Mouse (Mus musculus) heart, adult 2 months (tissue): Measurements from ENCODE around the gene Crybb3. TPM values are rescaled to one million over a fixed set of nuclear protein-coding genes. Genes with fewer than 3 reads are reported as not detected.
A peak's percentile ranks its signal among the peaks of the same experiment; 100 is the strongest.

Experiments
- DNase-seq, 2 experiments: peaks; one replicate each; pipeline ENCODE4 v3.0.0; 2021
- H3K27ac ChIP-seq: fragments of 200-600 bp; 2 replicates; pipeline ENCODE4 v1.8.1; 2022
- H3K27me3 ChIP-seq: fragments of 200-500 bp; 2 replicates; pipeline ENCODE4 v1.6.1; 2012; ENCODE audit warnings: mild to moderate bottlenecking, low read length, inconsistent platforms, mixed read lengths; ENCODE audit not compliant: control insufficient read depth, insufficient read depth
- H3K36me3 ChIP-seq: fragments of 200-500 bp; 2 replicates; pipeline ENCODE4 v1.6.1; 2012; ENCODE audit warnings: low read length, inconsistent platforms; ENCODE audit not compliant: control insufficient read depth, insufficient read depth
- H3K4me1 ChIP-seq: fragments of 200-500 bp; 2 replicates; pipeline ENCODE4 v1.6.1; 2011; ENCODE audit warnings: low read length; ENCODE audit not compliant: control insufficient read depth, insufficient read depth
- H3K4me3 ChIP-seq: fragments of 200-600 bp; 2 replicates; pipeline ENCODE4 v1.8.1; 2022
- H3K79me2 ChIP-seq: fragments of 200-500 bp; replicated peaks from 2 replicates; pipeline ENCODE4 v1.6.1; 2012; ENCODE audit warnings: mild to moderate bottlenecking, inconsistent platforms, low read length, moderate library complexity, mixed read lengths; ENCODE audit not compliant: control insufficient read depth, insufficient read depth
- H3K9ac ChIP-seq: fragments of 200-500 bp; 2 replicates; pipeline ENCODE4 v1.6.1; 2012; ENCODE audit warnings: low read depth, mild to moderate bottlenecking, control low read depth, inconsistent platforms, low read length, mixed read lengths
- CTCF ChIP-seq: fragments of 200-600 bp; IDR thresholded peaks from 2 replicates; pipeline ENCODE4 v1.8.1; 2022; ENCODE audit warnings: antibody characterized with exemption, mild to moderate bottlenecking, moderate library complexity
- EP300 ChIP-seq: fragments of 200-500 bp; IDR thresholded peaks from 2 replicates; pipeline ENCODE4 v1.6.1; 2011; ENCODE audit warnings: low read depth, low read length, control low read depth; ENCODE audit not compliant: insufficient read depth
- POLR2A ChIP-seq: fragments of 200-500 bp; IDR thresholded peaks from 2 replicates; pipeline ENCODE4 v1.6.1; 2011; ENCODE audit warnings: mild to moderate bottlenecking, low read depth, low read length, control low read depth; ENCODE audit not compliant: insufficient read depth
- WGBS: fragments of 180-500 bp; shearing (Covaris S2); methylation state at CpG from one replicate; pipeline ENCODE4 v1.1.7; 2018; 5-methylcytosine and 5-hydroxymethylcytosine counted together
- intact Hi-C: fragments of 180-260 bp; cut with DNase I; formaldehyde crosslinking; loops from one replicate; pipeline ENCODE4 v1.15.1; 2025
- polyA plus RNA-seq: library from polyadenylated mRNA; depleted of rRNA; stranded (reverse); fragments of >200 nt; gene quantifications from 2 replicates; pipeline ENCODE4 v1.2.3, GENCODE M21; 2012
- total RNA-seq, 2 experiments: library from RNA; stranded (reverse); gene quantifications; 2 replicates each; pipeline ENCODE4 v1.2.3; 2021

Gene Crybb3
- total and polyA plus RNA-seq, 3 experiments, result 0.68 to 4.2 (median 1.5) TPM

DNA sequence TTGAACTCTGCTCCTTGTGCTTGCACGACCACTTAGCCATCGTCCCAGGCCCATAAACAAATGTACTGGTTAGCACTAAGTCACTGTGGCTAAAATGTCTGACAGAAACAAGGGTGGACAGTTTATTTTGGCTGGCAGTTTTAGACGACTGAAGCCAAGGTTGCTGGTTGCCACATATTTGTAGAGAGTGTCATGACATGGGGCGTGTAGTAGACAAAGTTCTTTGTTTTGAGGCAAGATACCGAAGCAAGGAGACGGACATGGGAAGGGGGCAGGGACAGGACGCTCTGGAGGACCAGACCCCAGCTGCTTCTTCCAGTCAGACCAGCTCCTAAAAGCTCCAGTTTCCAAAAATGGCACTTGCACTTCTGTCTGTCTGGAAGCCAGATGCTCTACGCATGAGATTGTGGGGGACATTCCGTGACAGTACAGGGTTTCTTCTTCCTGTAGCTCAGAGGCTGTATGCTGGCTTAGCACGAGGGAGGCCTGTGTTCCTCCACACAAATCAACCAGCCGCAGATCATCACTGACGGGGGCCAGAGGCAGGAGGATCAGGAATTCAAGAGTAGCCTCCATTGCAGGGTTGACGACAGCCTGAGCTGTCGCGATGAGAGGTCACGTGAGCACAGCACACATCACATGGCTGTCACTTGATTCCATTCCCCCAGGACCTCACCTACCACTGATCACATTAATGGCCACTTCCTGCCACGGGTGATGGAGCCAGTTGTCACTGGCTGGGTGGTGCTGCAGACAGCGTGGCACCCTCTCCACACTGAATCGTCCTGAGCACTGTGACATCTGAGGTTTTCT is 1.2 kb upstream of the Crybb3 start:
- DNase-seq, result no peak
- intact Hi-C loops, result no loop called here
- Histone ChIP-seq H3K4me1 (peaks cover 8% of the 10 kb centered on the region), H3K4me3 (no peak overlapping the region), H3K9ac (no peak overlapping the region), H3K27me3 (no peaks in the 10 kb centered on the region), H3K36me3 (no peaks in the 10 kb centered on the region), H3K79me2 (no peaks in the 10 kb centered on the region), H3K27ac (no peak overlapping the region)
- WGBS, result 24% methylated on average over 19 of the region's 19 CpGs
- TF ChIP-seq EP300, result no peak
- no peak; the same call in 1 of the 2 replicates for TF ChIP-seq POLR2A
- no peak for TF ChIP-seq CTCF

DNA sequence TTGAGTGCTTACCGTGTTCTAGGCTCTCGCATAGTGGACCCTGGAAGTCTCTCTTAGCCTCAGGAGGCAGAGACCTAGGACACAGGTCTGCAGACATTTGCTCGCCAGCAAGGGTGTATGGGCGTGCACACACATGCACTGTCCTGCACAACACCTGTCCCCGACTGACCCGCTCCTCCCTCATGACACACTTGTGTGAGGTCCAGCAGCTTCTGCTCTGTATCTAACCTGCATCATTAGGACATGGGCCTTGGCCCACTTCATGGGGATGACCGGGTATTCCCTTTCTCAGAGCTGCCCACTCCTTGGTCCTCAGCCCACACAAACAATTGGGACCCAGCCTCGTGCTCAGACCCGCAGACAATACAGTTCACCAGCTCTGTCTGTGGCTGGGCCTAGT is 364 bp downstream of the Crybb3 start:
- intact Hi-C loops, result no loop called here
- H3K27ac ChIP-seq, result no peak overlapping the region
- H3K79me2 ChIP-seq, result no peaks in the 10 kb centered on the region
- no peak overlapping the region for H3K4me3 ChIP-seq
- H3K9ac ChIP-seq, result no peak overlapping the region
- DNase-seq, result no peak
- H3K4me1 ChIP-seq, result peaks cover 8% of the 10 kb centered on the region
- 85% methylated on average over 9 of the region's 9 CpGs for WGBS
- no peaks in the 10 kb centered on the region for H3K36me3 ChIP-seq
- no peaks in the 10 kb centered on the region for H3K27me3 ChIP-seq
- TF ChIP-seq POLR2A (no peak), EP300 (no peak)

DNA sequence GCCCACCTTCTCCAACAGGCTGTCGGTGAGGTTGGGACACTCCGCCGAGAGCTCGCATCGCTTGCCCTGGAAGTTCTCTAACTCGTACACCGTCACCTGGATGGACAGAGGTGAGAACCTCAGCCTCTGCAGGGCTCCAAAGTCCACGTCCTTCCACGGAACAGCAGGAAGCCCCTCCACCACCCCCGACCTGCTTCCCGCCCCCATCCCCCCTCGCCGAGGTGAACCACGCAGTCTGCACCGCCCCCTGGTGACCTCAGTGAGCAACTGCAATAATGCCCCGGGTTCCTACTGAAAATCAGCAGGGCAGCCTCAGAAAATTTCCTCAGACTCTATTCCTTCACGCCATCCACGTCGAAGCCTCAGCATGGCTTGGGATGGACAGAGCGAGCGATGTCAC is 1.6 kb downstream of the Crybb3 start:
- Histone ChIP-seq H3K4me3 (no peak overlapping the region), H3K27ac (no peak overlapping the region), H3K36me3 (no peaks in the 10 kb centered on the region), H3K79me2 (no peaks in the 10 kb centered on the region), H3K9ac (no peak overlapping the region), H3K4me1 (peaks cover 8% of the 10 kb centered on the region), H3K27me3 (no peaks in the 10 kb centered on the region)
- WGBS, result 28% methylated on average over 21 of the region's 21 CpGs
- DNase-seq, result no peak
- TF ChIP-seq CTCF (peak; percentile 68), EP300 (no peak)
- intact Hi-C loops, result no loop called here

DNA sequence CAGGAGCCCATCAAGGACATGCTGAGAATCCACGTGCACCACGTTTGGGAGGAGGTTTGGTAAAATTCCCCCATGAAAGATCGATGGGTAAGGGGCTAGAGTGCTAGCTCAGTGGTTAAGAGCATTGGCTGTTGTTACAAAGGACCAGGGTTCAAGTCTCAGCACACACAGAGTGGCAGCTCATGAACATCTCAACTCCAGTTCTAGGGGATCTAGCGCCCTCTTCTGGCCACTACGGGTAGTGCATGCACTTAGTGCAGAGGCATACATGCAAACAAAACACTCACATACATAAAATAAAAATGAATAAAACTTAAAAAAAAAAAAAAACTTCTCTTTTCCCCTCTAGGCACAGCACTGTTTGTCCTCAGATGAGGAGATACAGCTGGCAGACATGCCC is 2.7 kb downstream of the Crybb3 start:
- Histone ChIP-seq H3K4me1 (peaks cover 8% of the 10 kb centered on the region), H3K27me3 (no peaks in the 10 kb centered on the region), H3K36me3 (no peaks in the 10 kb centered on the region), H3K4me3 (no peak overlapping the region), H3K9ac (no peak overlapping the region), H3K27ac (no peak overlapping the region), H3K79me2 (no peaks in the 10 kb centered on the region)
- WGBS, result 64% methylated on average over 5 of the region's 5 CpGs
- intact Hi-C loops, result no loop called here
- DNase-seq, result no peak
- TF ChIP-seq CTCF (peak; percentile 64), POLR2A (no peak)

GRCm38 (mm10) chr5:113070017-113070416 is 11.4 kb downstream of the Crybb3 start, which contains the start of gene Crybb2:
Gene Crybb2 (minus strand): TSS chr5:113070117.
- Histone ChIP-seq H3K9ac (no peak within 1 kb of the TSS), H3K79me2 (no peaks in the 10 kb centered on the region), H3K27ac (no peak within 1 kb of the TSS), H3K4me1 (no peaks in the 10 kb centered on the region), H3K4me3 (no peak within 1 kb of the TSS), H3K27me3 (peaks cover 2% of the 10 kb centered on the region; the same call in 1 of the 2 replicates), H3K36me3 (no peaks in the 10 kb centered on the region)
- no peak for DNase-seq
- TF ChIP-seq POLR2A (no peak), CTCF (no peak), EP300 (no peak)
- intact Hi-C loops, result no loop called here

- intact Hi-C loops, result loop anchor here (1.0 kb wide), 1 partner anchor 183 kb away; no protein-coding TSS in a partner anchor
Measured at GRCm38 (mm10) chr5:113054308-113054707, 27.1 kb downstream of the Crybb3 start.

More at GRCm38 (mm10) chr5:113054308-113054707, 27.1 kb downstream of the Crybb3 start:
- H3K9ac ChIP-seq, result no peak overlapping the region
- TF ChIP-seq CTCF, result peak; percentile 84
- peak; percentile 98 for TF ChIP-seq EP300
- no peak for TF ChIP-seq POLR2A
- H3K27me3 ChIP-seq, result no peaks in the 10 kb centered on the region
- H3K4me3 ChIP-seq, result no peak overlapping the region
- WGBS, result 7% methylated on average over 16 of the region's 16 CpGs
- peak; percentile 72 to 87 for DNase-seq
- no peaks in the 10 kb centered on the region for H3K79me2 ChIP-seq
- H3K27ac ChIP-seq, result no peak overlapping the region
- no peaks in the 10 kb centered on the region for H3K36me3 ChIP-seq
- no peaks in the 10 kb centered on the region for H3K4me1 ChIP-seq
